Mouse (Mus musculus) kidney, postnatal 0 days (tissue): Measurements from ENCODE around the gene Gpam. TPM values are rescaled to one million over a fixed set of nuclear protein-coding genes. Genes with fewer than 3 reads are reported as not detected.

Source experiments
- ATAC-seq: fragments of 200-750 bp; cut with Nextera tagmentation; replicated peaks from 2 replicates; pipeline ENCODE4 v1.8.0; 2017; ENCODE audit warnings: low read depth, moderate number of reproducible peaks, moderate TSS enrichment, moderate library complexity; ENCODE audit not compliant: low FRiP score
- DNase-seq: peaks from one replicate; pipeline ENCODE4 v3.0.0-alpha.2; 2016; ENCODE audit warnings: low spot score
- H3K27ac ChIP-seq: fragments of 300-500 bp; sonication (generic); 2 replicates; pipeline ENCODE4 v1.5.1; 2014; ENCODE audit warnings: mild to moderate bottlenecking
- H3K27me3 ChIP-seq: fragments of 300-500 bp; sonication (generic); 2 replicates; pipeline ENCODE4 v1.6.1; 2014; ENCODE audit warnings: low read length, mixed read lengths; ENCODE audit not compliant: insufficient read depth
- H3K36me3 ChIP-seq: fragments of 300-500 bp; sonication (generic); 2 replicates; pipeline ENCODE4 v1.6.1; 2014; ENCODE audit warnings: low read length, mixed read lengths; ENCODE audit not compliant: insufficient read depth
- H3K4me1 ChIP-seq: fragments of 300-500 bp; sonication (generic); replicated peaks from 2 replicates; pipeline ENCODE4 v1.6.1; 2014; ENCODE audit warnings: antibody characterized with exemption, low read length, mixed read lengths; ENCODE audit not compliant: insufficient read depth
- H3K4me2 ChIP-seq: fragments of 300-500 bp; sonication (generic); 2 replicates; pipeline ENCODE4 v1.6.1; 2014; ENCODE audit warnings: mild to moderate bottlenecking, low read length, moderate library complexity, mixed read lengths
- H3K4me3 ChIP-seq: fragments of 300-500 bp; sonication (generic); replicated peaks from 2 replicates; pipeline ENCODE4 v1.5.1; 2014; ENCODE audit warnings: low read depth, low read length
- H3K9ac ChIP-seq: fragments of 300-500 bp; sonication (generic); 2 replicates; pipeline ENCODE4 v1.6.1; 2014; ENCODE audit warnings: low read depth, low read length
- H3K9me3 ChIP-seq: fragments of 300-500 bp; sonication (generic); replicated peaks from 2 replicates; pipeline ENCODE4 v1.6.1; 2016; ENCODE audit warnings: low read length, inconsistent platforms, mixed read lengths
- CTCF ChIP-seq: IDR thresholded peaks from 2 replicates; pipeline ENCODE4 v1.5.1; 2016; ENCODE audit warnings: antibody characterized with exemption, low read depth, mild to moderate bottlenecking, moderate library complexity
- WGBS: fragments of 180-500 bp; shearing (Covaris S2); extraction: QIAGEN DNeasy Blood & Tissue Kit; methylation state at CpG from one replicate; pipeline ENCODE4 v1.1.7; 2014; 5-methylcytosine and 5-hydroxymethylcytosine counted together
- polyA plus RNA-seq: library from polyadenylated mRNA; unstranded; fragments of >200 nt; fragmentation: Nextera tagmentation; extraction: Ambion mirVana; gene quantifications from 2 replicates; pipeline ENCODE4 v1.2.1, GENCODE M21; 2015

Gpam gene
- polyA plus RNA-seq, 1 experiment from 2014 or later, result 17.3 TPM

- TF ChIP-seq CTCF, result no peak
- no peak overlapping the region for H3K27ac ChIP-seq
- no peak overlapping the region for H3K9ac ChIP-seq
- WGBS, result 58% methylated on average over 9 of the region's 9 CpGs
- no peaks in the 10 kb centered on the region for H3K9me3 ChIP-seq
- H3K4me2 ChIP-seq, result no peak overlapping the region
- DNase-seq, result no peak
- H3K36me3 ChIP-seq, result no peaks in the 10 kb centered on the region
- no peaks in the 10 kb centered on the region for H3K27me3 ChIP-seq
- H3K4me1 ChIP-seq, result peaks cover 10% of the 10 kb centered on the region; the same call in 1 of the 2 replicates
- ATAC-seq, result no peak
- no peak overlapping the region for H3K4me3 ChIP-seq
Measured at GRCm38 (mm10) chr19:55134521-55134920, 7.5 kb upstream of the Gpam start.

DNA sequence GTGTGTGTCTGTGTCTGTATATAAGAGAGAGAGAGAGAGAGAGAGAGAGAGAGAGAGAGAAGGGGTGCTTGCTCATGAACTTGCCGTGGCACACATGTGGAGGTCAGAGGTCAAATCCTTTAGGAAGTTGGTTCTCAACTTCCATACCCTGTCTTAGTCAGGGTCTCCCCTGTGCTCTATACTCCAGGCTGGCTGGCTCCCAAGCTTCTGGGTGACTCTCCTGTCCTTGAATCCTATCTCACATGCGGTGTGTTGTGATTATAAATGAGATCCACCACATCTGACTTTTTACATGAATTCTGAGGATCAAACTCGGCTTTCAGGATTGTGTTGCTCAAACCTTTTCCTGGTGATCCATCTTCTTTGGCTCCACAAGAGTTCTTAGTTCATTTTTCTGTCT is 5.4 kb upstream of the Gpam start:
- H3K4me1 ChIP-seq, result peaks cover 10% of the 10 kb centered on the region; the same call in 1 of the 2 replicates
- ATAC-seq (no peak), DNase-seq (no peak)
- no peaks in the 10 kb centered on the region for H3K27me3 ChIP-seq
- no peak overlapping the region for H3K4me3 ChIP-seq
- H3K27ac ChIP-seq, result no peak overlapping the region
- no peaks in the 10 kb centered on the region for H3K36me3 ChIP-seq
- no peak overlapping the region for H3K9ac ChIP-seq
- WGBS, result 84% methylated on average over 3 of the region's 3 CpGs
- H3K4me2 ChIP-seq, result no peak overlapping the region
- no peaks in the 10 kb centered on the region for H3K9me3 ChIP-seq
- TF ChIP-seq CTCF, result no peak

GRCm38 (mm10) chr19:55131747-55132146 is 4.7 kb upstream of the Gpam start:
- Histone ChIP-seq H3K4me2 (no peak overlapping the region), H3K9me3 (no peaks in the 10 kb centered on the region), H3K9ac (no peak overlapping the region), H3K36me3 (no peaks in the 10 kb centered on the region), H3K4me3 (no peak overlapping the region), H3K27ac (no peak overlapping the region), H3K4me1 (peaks cover 8% of the 10 kb centered on the region), H3K27me3 (no peaks in the 10 kb centered on the region)
- WGBS, result 41% methylated on average over 1 of the region's 1 CpGs
- DNase-seq, result no peak
- ATAC-seq, result no peak
- TF ChIP-seq CTCF, result no peak

GRCm38 (mm10) chr19:55128469-55128868 is 1.4 kb upstream of the Gpam start:
- 92% methylated on average over 1 of the region's 1 CpGs for WGBS
- no peak for ATAC-seq
- peaks cover 5% of the 10 kb centered on the region; the same call in 1 of the 2 replicates for H3K4me1 ChIP-seq
- H3K4me2 ChIP-seq, result no peak overlapping the region
- H3K4me3 ChIP-seq, result no peak overlapping the region
- no peaks in the 10 kb centered on the region for H3K27me3 ChIP-seq
- no peaks in the 10 kb centered on the region for H3K36me3 ChIP-seq
- no peaks in the 10 kb centered on the region for H3K9me3 ChIP-seq
- DNase-seq, result no peak
- no peak overlapping the region for H3K9ac ChIP-seq
- no peak for TF ChIP-seq CTCF
- H3K27ac ChIP-seq, result no peak overlapping the region

DNA sequence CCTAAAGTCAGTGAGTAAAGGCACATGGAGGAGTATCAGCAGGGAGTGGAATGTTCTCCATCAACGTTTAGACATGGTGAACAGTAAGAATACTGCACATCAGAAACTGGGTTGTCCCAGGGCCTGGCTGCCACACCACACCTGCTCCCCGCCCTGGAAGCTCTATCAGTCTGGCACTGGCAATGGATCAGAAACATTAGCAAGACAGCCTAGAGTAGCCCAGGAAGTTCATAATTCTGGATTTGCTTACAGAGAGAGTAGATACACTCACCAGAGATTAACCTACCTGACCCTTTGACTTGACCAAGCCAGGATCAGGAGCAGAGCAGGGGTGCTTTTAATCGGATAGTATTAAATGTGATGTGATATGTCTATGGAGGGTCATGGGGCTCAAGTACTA is 1.6 kb downstream of the Gpam start:
- ATAC-seq, result no peak
- Histone ChIP-seq H3K4me3 (no peak overlapping the region), H3K36me3 (no peaks in the 10 kb centered on the region), H3K4me2 (no peak overlapping the region), H3K9ac (no peak overlapping the region), H3K27me3 (no peaks in the 10 kb centered on the region), H3K9me3 (no peaks in the 10 kb centered on the region), H3K4me1 (peaks cover 5% of the 10 kb centered on the region; the same call in 1 of the 2 replicates), H3K27ac (no peak overlapping the region)
- DNase-seq, result no peak
- 76% methylated on average over 3 of the region's 3 CpGs for WGBS
- TF ChIP-seq CTCF, result no peak

- Histone ChIP-seq H3K27me3 (no peaks in the 10 kb centered on the region), H3K4me2 (no peak overlapping the region), H3K4me3 (no peak overlapping the region), H3K36me3 (no peaks in the 10 kb centered on the region), H3K27ac (no peak overlapping the region), H3K9me3 (no peaks in the 10 kb centered on the region), H3K4me1 (peaks cover 5% of the 10 kb centered on the region; the same call in 1 of the 2 replicates), H3K9ac (no peak overlapping the region)
- no peak for DNase-seq
- 52% methylated on average over 11 of the region's 11 CpGs for WGBS
- ATAC-seq, result no peak
- TF ChIP-seq CTCF, result no peak
Measured at GRCm38 (mm10) chr19:55123001-55123536, 4.0 kb downstream of the Gpam start.
